Mouse (Mus musculus) gastrocnemius, postnatal 10 days (tissue): ENCODE results near the gene Tm9sf2. TPM values are rescaled to one million over a fixed set of nuclear protein-coding genes. Genes with fewer than 3 reads are reported as not detected.
A peak's percentile ranks its signal among the peaks of the same experiment; 100 is the strongest.

ENCODE experiments used
- DNase-seq: peaks from one replicate; pipeline ENCODE4 v3.0.0; 2021; ENCODE audit warnings: mixed read lengths
- total RNA-seq, 2 experiments: library from RNA; stranded (reverse); gene quantifications; 2 replicates each; pipeline ENCODE4 v1.2.3; 2021

Gene Tm9sf2
- total RNA-seq, 2 experiments from 2014 or later, result 72.4 to 75.1 TPM

GRCm38 (mm10) chr14:122176263-122176798 lies 69.5 kb downstream of the Tm9sf2 start:
- DNase-seq, result no peak

GRCm38 (mm10) chr14:122179262-122179661 lies 72.4 kb downstream of the Tm9sf2 start:
- DNase-seq, result no peak

GRCm38 (mm10) chr14:122181078-122181814 lies 74.4 kb downstream of the Tm9sf2 start, which contains the start of gene Clybl:
TSS of gene Clybl (plus strand) at chr14:122181704.
- peak; percentile 97 for DNase-seq

- DNase-seq, result no peak
Observed at GRCm38 (mm10) chr14:122181815-122182157, 74.9 kb downstream of the Tm9sf2 start.

- DNase-seq, result no peak
Observed at GRCm38 (mm10) chr14:122182220-122182619, 75.4 kb downstream of the Tm9sf2 start.

DNA sequence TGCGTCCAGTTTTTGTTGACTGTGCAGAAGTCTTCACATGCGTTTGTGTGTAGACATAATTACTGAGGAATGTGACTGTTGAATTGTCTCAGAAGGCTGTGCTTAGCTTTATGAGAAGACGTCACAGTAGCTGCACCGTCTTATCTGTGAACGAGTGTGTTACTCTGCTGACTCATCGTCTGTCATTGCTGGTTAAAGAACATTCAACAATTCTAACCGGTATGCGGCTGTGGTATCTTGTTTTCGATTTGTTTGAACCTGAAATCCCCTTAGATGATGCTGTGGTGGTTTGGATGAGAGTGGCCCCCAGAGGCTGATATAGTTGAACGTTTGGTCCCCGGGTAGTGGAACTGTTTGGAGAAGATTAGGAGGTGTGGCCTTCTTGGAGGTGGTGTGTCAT lies 77.1 kb downstream of the Tm9sf2 start:
- DNase-seq, result no peak

GRCm38 (mm10) chr14:122188250-122188649 lies 81.4 kb downstream of the Tm9sf2 start:
- no peak for DNase-seq

DNA sequence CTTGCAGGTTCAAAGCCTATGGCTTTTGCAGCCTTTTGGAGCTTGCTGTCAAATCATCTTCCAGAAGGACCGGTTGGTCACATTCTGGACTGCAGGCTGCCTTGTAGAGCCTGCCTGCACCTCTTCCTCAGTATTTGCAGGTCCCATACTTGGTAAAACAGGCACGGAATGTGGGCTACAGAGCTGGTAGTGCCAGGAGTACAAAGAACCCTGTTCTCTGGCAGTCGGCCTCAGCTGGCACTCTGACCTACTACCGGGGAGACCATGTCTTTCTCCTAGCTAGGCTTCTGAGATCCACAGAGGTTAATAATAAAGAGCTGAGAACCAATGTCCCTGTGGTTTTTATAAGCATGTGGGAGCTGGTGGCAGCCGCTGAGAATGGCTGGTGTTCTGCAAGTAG lies 83.1 kb downstream of the Tm9sf2 start:
- DNase-seq, result no peak

DNA sequence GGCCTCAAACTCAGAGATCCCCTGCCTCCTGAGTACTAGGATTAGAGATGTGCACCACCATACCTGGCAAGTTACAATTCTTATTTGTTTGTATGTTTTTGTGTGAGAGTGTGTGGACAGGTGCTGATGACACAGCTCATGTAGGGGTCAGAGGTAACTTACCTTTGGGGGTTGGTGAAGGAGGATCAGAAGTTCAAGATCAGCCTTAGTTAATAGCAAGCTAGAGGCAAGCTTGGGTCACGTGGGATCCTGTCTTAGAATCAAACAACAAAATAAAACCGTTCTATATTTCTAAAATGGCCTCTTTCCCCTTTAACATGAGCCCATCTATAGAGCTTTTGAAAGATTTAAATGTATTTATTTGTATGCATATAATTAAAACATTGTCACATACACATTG lies 83.7 kb downstream of the Tm9sf2 start:
- DNase-seq, result no peak

DNA sequence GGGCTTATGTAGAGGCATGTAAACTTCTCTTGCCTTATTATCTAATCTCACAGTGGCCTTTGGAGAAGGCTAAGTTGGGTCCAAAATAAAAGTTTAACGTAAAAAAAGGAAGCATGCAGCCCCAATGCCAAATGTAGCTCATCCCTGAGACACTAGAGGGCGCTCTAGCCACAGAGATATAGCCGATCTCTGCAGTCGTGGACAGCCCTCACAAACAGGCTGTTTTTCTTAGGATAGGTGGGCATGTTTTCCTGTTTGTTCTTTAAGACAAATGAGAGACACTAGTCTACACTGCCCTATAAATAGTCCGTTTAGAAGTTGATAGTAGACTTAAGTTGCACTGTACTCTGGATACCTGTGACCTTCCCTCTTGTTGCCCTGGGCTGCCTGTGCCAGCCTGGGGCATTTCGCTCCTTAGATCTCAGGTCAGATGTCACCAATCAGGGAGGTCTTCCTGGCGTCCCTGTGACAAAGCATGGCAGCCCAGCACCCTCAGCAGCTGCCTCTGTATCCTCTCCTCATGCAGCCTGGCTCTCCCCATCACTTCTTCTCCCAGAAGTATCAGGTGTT lies 84.2 kb downstream of the Tm9sf2 start:
- DNase-seq, result peak; percentile 65

GRCm38 (mm10) chr14:122194630-122195029 lies 87.8 kb downstream of the Tm9sf2 start:
- DNase-seq, result no peak

- DNase-seq, result no peak
Observed at GRCm38 (mm10) chr14:122196851-122197250, 90.0 kb downstream of the Tm9sf2 start.

GRCm38 (mm10) chr14:122200247-122200885 lies 93.5 kb downstream of the Tm9sf2 start:
- DNase-seq, result no peak

GRCm38 (mm10) chr14:122209177-122209576 lies 102.3 kb downstream of the Tm9sf2 start:
- no peak for DNase-seq

Other genes with a start within 250 kb of the Tm9sf2 start
- gene Ubac2, start 228.4 kb upstream of the Tm9sf2 start, total RNA-seq, result 10 to 100 TPM; 23.1 to 23.7 TPM
- gene Gpr18, start 191.3 kb upstream of the Tm9sf2 start, total RNA-seq, result not detected
- 1 to 10 TPM in 1 of 2 experiments, under 1 TPM in 1; 0.68 to 1.4 TPM for gene Gpr183, start 141.8 kb upstream of the Tm9sf2 start, total RNA-seq
- not detected for gene Timm8a2, start 72.4 kb upstream of the Tm9sf2 start, total RNA-seq
- gene Clybl, start 74.7 kb downstream of the Tm9sf2 start, total RNA-seq, result 10 to 100 TPM; 61.4 to 66.2 TPM